Mouse (Mus musculus) ovary, adult 2 months (tissue): Measurements from ENCODE around the gene Gm7257. TPM values are rescaled to one million over a fixed set of nuclear protein-coding genes. Genes with fewer than 3 reads are reported as not detected.

Source experiments
- polyA plus RNA-seq: library from polyadenylated mRNA; depleted of rRNA; stranded (reverse); fragments of >200 nt; gene quantifications from 2 replicates; pipeline ENCODE4 v1.2.3, GENCODE M21; 2012; rRNA removed

Gene Gm7257
- polyA plus RNA-seq: not detected in 2 replicates

GRCm38 (mm10) chr9:36431584-36431983 lies at the start of gene Gm7257:
Gm7257 (plus strand) TSS chr9:36431884.

GRCm38 (mm10) chr9:36475338-36475737 lies 43.7 kb downstream of the Gm7257 start, which contains the start of gene Gm9513:
Gm9513 (plus strand) TSS chr9:36475638.

Other genes starting within 250 kb of the Gm7257 start
- not detected in 2 replicates for gene Gm9513, start 43.8 kb downstream of the Gm7257 start, polyA plus RNA-seq
- gene Gm5615, start 110.1 kb downstream of the Gm7257 start, polyA plus RNA-seq: not detected in 2 replicates
- gene Gm17689, start 150.8 kb downstream of the Gm7257 start, polyA plus RNA-seq: not detected in 2 replicates
- 0.31 TPM in 1 of 2 replicates, not detected in the other for gene A630095E13Rik, start 211.5 kb downstream of the Gm7257 start, polyA plus RNA-seq